Mouse (Mus musculus) embryonic stem cell, embryonic (primary cell): ENCODE data around the gene Arf3.

Experiments
- CTCF ChIA-PET, 4 experiments: fragments of 300-600 bp in 2 of 4; fragments of 350-600 bp in 2 of 4; sonication (Branson Sonifier 250); formaldehyde crosslinking; loops; one replicate each; lab custom pipeline; 2022; ENCODE audit warnings: inconsistent platforms in 2 of 4; lab: Charles Lee
- POLR2A ChIA-PET, 4 experiments: fragments of 300-600 bp in 2 of 4; fragments of 350-600 bp in 2 of 4; sonication (Branson Sonifier 250); formaldehyde crosslinking; loops; one replicate each; lab custom pipeline; 2022; ENCODE audit warnings: antibody characterized with exemption in 4 of 4, inconsistent platforms in 1 of 4; lab: Charles Lee

Arf3 gene

GRCm38 (mm10) chr15:98796803-98797595, 34.0 kb upstream of the Arf3 start:
- ChIA-PET CTCF (interaction anchor here in 3 of 4 experiments (0.5 to 1.2 kb wide), 7 partner anchors 16 to 491 kb away, joined by 3 to 10 read pairs (median 4); no protein-coding TSS in a partner anchor), POLR2A (interaction anchor here in 3 of 4 experiments (0.6 to 0.7 kb wide), 3 partner anchors 11 to 624 kb away, joined by 3 to 5 read pairs (median 4); no protein-coding TSS in a partner anchor)

- POLR2A ChIA-PET: interaction anchor here in 3 of 4 experiments (0.7 to 6.9 kb wide), 8 partner anchors 12 to 178 kb away, joined by 3 to 36 read pairs (median 3); partner anchors contain the start of gene Wnt10b (in 1 of the 3)
- CTCF ChIA-PET: interaction anchor here (0.6 to 1.5 kb wide), 9 partner anchors 8 to 213 kb away, joined by 3 to 5 read pairs (median 3); partner anchors contain the start of gene Lmbr1l (in 1 of the 4)
These were observed 30.2 kb upstream of the Arf3 start for GRCm38 (mm10) chr15:98793141-98793698.

GRCm38 (mm10) chr15:98792233-98793020, 29.4 kb upstream of the Arf3 start:
- CTCF ChIA-PET: interaction anchor here in 2 of 4 experiments (0.9 to 4.3 kb wide), 6 partner anchors 7 to 275 kb away, joined by 3 to 26 read pairs (median 4); partner anchors contain the start of gene Lmbr1l (in 1 of the 2)
- POLR2A ChIA-PET: interaction anchor here in 3 of 4 experiments (0.6 to 6.9 kb wide), 7 partner anchors 12 to 139 kb away, joined by 3 to 36 read pairs (median 5); partner anchors contain the start of gene Wnt10b (in 1 of the 3)

- CTCF ChIA-PET: interaction anchor here in 3 of 4 experiments (0.6 to 4.3 kb wide), 8 partner anchors 7 to 275 kb away, joined by 3 to 30 read pairs (median 7); no protein-coding TSS in a partner anchor
- POLR2A ChIA-PET: interaction anchor here in 3 of 4 experiments (0.6 to 6.9 kb wide), 9 partner anchors 12 to 139 kb away, joined by 3 to 36 read pairs (median 4); partner anchors contain the start of genes Fkbp11 (in 1 of the 3) and Wnt10b (in 1 of the 3)
These were observed 28.8 kb upstream of the Arf3 start for GRCm38 (mm10) chr15:98791771-98792170.

GRCm38 (mm10) chr15:98791221-98791620, 28.2 kb upstream of the Arf3 start:
- CTCF ChIA-PET: interaction anchor here (0.6 to 4.3 kb wide), 18 partner anchors 8 to 300 kb away, joined by 3 to 30 read pairs (median 5); partner anchors contain the start of gene Ddx23 (in 1 of the 4)

GRCm38 (mm10) chr15:98790761-98791160, 27.7 kb upstream of the Arf3 start:
- ChIA-PET POLR2A (interaction anchor here (0.7 to 6.9 kb wide), 18 partner anchors 10 to 220 kb away, joined by 3 to 36 read pairs (median 4); partner anchors contain the start of genes Fkbp11 (in 2 of the 4), 4930415O20Rik (in 1 of the 4), Arf3 (in 1 of the 4) and Ccnt1 (in 1 of the 4)), CTCF (interaction anchor here (0.5 to 4.3 kb wide), 29 partner anchors 8 to 300 kb away, joined by 3 to 30 read pairs (median 4); partner anchors contain the start of genes Ddx23 (in 1 of the 4) and Wnt10b (in 1 of the 4))

More at GRCm38 (mm10) chr15:98791221-98791620, 28.2 kb upstream of the Arf3 start:
- POLR2A ChIA-PET: interaction anchor here (0.7 to 6.9 kb wide), 14 partner anchors 11 to 114 kb away, joined by 3 to 36 read pairs (median 4); partner anchors contain the start of genes Fkbp11 (in 2 of the 4), Rnd1 (in 1 of the 4) and Wnt10b (in 1 of the 4)

- ChIA-PET CTCF (interaction anchor here (0.5 to 4.3 kb wide), 26 partner anchors 9 to 247 kb away, joined by 3 to 30 read pairs (median 4); partner anchors contain the start of genes Ddx23 (in 1 of the 4) and Wnt10b (in 1 of the 4)), POLR2A (interaction anchor here in 3 of 4 experiments (0.7 to 6.9 kb wide), 13 partner anchors 9 to 219 kb away, joined by 3 to 36 read pairs (median 5); partner anchors contain the start of genes 4930415O20Rik (in 1 of the 3), Arf3 (in 1 of the 3), Ccnt1 (in 1 of the 3) and Fkbp11 (in 1 of the 3))
These were observed 26.9 kb upstream of the Arf3 start, which contains the start of gene Wnt1 for GRCm38 (mm10) chr15:98789661-98790535. Wnt1 (plus strand) TSS chr15:98789857.

- POLR2A ChIA-PET: interaction anchor here in 2 of 4 experiments (1.2 to 6.9 kb wide), 4 partner anchors 10 to 30 kb away, joined by 3 to 36 read pairs (median 7); partner anchors contain the start of gene Wnt10b (in 1 of the 2)
- CTCF ChIA-PET: interaction anchor here (0.6 to 4.3 kb wide), 11 partner anchors 8 to 171 kb away, joined by 3 to 30 read pairs (median 3); no protein-coding TSS in a partner anchor
These were observed 26.1 kb upstream of the Arf3 start for GRCm38 (mm10) chr15:98788972-98789660.

- POLR2A ChIA-PET: interaction anchor here in 1 of 4 experiments (0.6 to 6.9 kb wide), 3 partner anchors 9 to 143 kb away, joined by 4 to 36 read pairs (median 6); partner anchors contain the start of gene Wnt10b
These were observed 24.9 kb upstream of the Arf3 start for GRCm38 (mm10) chr15:98787930-98788329.

GRCm38 (mm10) chr15:98785744-98786143, 22.7 kb upstream of the Arf3 start:
- CTCF ChIA-PET: interaction anchor here in 1 of 4 experiments (2.2 kb wide), 1 partner anchor 14 kb away, joined by 5 read pairs; no protein-coding TSS in a partner anchor

More at GRCm38 (mm10) chr15:98787930-98788329, 24.9 kb upstream of the Arf3 start:
- CTCF ChIA-PET: interaction anchor here in 2 of 4 experiments (1.6 to 4.3 kb wide), 2 partner anchors 12 to 44 kb away, joined by 3 to 26 read pairs; no protein-coding TSS in a partner anchor

GRCm38 (mm10) chr15:98781166-98781565, 18.2 kb upstream of the Arf3 start:
- ChIA-PET CTCF (interaction anchor here (0.6 to 4.1 kb wide), 25 partner anchors 8 to 808 kb away, joined by 3 to 26 read pairs (median 5); partner anchors contain the start of genes Wnt1 (in 3 of the 4) and Fkbp11 (in 1 of the 4)), POLR2A (interaction anchor here (0.8 to 5.1 kb wide), 15 partner anchors 9 to 249 kb away, joined by 3 to 36 read pairs (median 3); partner anchors contain the start of genes Arf3 (in 1 of the 4), Fkbp11 (in 1 of the 4), Tuba1c (in 1 of the 4) and Wnt1 (in 1 of the 4))

More at GRCm38 (mm10) chr15:98785744-98786143, 22.7 kb upstream of the Arf3 start:
- POLR2A ChIA-PET: interaction anchor here in 1 of 4 experiments (1.1 to 1.6 kb wide), 2 partner anchors 23 to 45 kb away, joined by 4 read pairs; partner anchors contain the start of gene Arf3

- ChIA-PET CTCF (interaction anchor here (0.5 to 4.1 kb wide), 27 partner anchors 9 to 674 kb away, joined by 3 to 26 read pairs (median 4); partner anchors contain the start of genes Wnt1 (in 2 of the 4), Arf3 (in 1 of the 4) and Fkbp11 (in 1 of the 4)), POLR2A (interaction anchor here (0.8 to 5.1 kb wide), 15 partner anchors 8 to 249 kb away, joined by 3 to 36 read pairs (median 3); partner anchors contain the start of genes Arf3 (in 2 of the 4), Fkbp11 (in 1 of the 4), Tuba1c (in 1 of the 4) and Wnt1 (in 1 of the 4))
These were observed 17.6 kb upstream of the Arf3 start for GRCm38 (mm10) chr15:98780573-98780972.

- ChIA-PET CTCF (interaction anchor here (0.6 to 4.1 kb wide), 19 partner anchors 9 to 674 kb away, joined by 3 to 26 read pairs (median 5); partner anchors contain the start of genes Wnt1 (in 2 of the 4) and Arf3 (in 1 of the 4)), POLR2A (interaction anchor here (1.0 to 5.1 kb wide), 13 partner anchors 8 to 238 kb away, joined by 3 to 36 read pairs (median 4); partner anchors contain the start of genes Arf3 (in 2 of the 4), Fkbp11 (in 1 of the 4) and Wnt1 (in 1 of the 4))
These were observed 17.1 kb upstream of the Arf3 start for GRCm38 (mm10) chr15:98780075-98780474.
